Mouse (Mus musculus): Measurements from ENCODE around the gene Cd19.

Cd19 gene

DNA sequence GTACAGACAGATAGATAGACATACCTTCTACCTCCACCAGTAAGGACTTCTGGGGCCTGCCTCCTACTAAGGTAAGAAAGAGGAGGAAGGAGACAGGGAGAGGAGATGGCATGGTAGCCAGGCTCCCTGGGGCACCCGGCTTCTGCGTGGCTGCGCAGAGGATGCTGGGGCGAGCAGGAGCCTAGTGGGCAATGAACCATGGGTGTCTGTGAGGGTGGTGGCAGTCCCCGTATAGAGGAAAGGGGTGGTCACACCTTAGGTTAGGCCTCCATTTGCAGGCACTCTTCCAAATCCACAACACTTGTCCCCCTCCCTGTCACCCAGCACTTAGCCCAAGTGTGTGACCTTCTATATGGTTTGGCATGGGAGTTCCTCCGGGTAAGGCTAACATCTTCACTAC lies at the start of gene Cd19:
Gene Cd19 (minus strand): TSS at position 165 of the 400 bp plus-strand sequence.
- no peak for DNase-seq (ENCODE audit: low read depth)

- DNase-seq (ENCODE audit: low read depth) = peak; percentile 9
Observed at GRCm38 (mm10) chr7:126464121-126464520, 49.4 kb upstream of the Cd19 start.

DNA sequence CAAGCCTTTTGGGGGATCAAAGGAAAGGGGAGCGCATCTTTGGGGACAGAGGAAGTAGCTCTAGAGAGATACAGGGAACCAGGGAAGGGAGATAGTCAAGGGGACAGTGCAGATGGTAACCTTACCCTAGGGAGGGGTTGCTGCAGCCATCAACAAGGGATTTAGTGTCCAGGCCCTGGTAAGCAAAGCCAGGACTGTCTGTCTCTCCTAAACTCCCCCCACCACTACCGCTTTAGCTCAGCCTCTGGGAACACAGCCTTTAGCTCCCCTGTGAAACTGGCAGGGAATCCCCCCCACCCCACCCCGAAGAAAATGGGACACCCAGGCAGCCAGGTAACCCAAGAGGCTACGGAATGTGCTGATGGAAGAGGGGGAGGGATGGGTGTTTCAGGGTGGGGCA lies 48.9 kb upstream of the Cd19 start:
- no peak for DNase-seq (ENCODE audit: low read depth)

DNA sequence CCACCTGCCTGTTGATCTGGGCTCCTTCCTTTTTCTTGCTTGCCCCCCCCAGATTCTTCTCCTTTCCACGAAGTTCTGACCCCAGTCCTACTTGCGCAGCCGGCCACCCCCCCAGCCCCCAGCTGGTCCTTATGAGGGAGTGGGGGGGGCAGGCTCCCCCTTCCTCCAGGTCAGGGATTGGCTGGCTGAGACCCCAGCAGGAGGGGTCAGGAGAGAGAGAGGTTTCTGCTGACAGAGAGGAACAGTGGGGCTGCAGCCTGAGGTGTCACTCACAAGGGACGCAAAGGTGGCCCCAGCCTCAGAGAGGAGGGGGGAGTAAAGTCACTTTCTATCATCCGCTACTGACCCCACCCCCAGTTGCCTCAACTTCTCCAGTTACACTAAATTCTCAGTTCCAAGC lies 48.3 kb upstream of the Cd19 start, which contains the start of gene Atp2a1:
Gene Atp2a1 (minus strand): TSS at position 105 of the 400 bp plus-strand sequence.
- DNase-seq (ENCODE audit: low read depth) = no peak

DNA sequence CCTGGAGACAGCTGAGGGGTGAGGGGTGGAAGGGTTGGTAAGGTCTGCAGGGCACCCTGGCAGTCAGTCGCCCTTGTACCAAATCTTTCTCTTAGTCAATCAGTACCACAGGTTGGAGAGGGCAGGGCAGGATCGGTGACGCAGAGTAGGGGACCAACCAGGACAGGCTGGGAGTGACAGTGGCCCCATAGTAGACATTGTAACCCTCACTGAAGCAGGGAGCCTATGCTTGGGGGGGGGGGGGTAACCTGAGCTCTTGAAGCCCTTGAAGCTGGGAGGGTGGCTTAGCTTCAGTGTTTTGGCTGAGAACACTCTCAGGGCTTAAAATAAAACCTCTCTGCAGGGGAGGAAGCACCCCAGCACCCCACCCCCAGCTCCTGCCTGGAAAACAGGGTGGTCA lies 46.9 kb upstream of the Cd19 start:
- no peak for DNase-seq (ENCODE audit: low read depth)

DNA sequence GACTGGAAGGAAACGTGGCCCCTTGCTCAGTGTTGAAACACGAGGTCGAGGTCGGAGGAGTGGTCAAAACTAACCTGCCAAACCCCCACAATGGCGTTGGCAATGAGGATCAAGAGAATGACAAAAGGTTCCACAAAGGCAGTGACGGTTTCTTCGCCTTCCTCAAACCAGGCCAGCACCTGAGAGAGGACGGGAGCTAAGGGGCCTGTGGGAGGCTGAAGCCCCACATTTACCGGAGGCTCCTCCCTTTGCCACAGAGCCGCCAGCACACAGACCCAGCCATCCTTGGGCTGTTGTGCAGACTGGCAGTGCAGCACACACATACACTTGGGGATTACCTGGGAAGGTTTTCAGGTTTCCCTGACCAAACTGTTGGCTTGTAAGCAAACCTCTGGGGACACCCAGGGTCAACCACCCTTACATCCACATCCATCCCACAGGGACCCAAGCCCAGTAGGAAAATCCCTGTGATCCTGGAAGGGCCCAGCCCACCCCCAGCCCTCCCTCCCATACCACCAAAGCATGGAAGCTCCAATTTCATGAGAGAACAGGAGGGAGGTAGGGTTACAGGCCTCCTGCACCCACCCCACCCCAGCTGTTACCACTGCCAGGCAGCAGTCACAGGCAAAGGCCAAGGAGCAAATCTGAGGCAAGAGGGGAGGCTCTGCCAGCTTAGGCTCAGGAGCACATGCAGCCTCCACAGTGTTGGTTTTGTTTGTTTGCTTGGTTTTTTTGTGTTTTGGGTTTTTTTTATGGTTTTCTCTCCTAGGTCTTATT lies 46.1 kb upstream of the Cd19 start:
- no peak for DNase-seq (ENCODE audit: low read depth)

- no peak for DNase-seq (ENCODE audit: low read depth)
Observed at GRCm38 (mm10) chr7:126458844-126459618, 44.3 kb upstream of the Cd19 start.

DNA sequence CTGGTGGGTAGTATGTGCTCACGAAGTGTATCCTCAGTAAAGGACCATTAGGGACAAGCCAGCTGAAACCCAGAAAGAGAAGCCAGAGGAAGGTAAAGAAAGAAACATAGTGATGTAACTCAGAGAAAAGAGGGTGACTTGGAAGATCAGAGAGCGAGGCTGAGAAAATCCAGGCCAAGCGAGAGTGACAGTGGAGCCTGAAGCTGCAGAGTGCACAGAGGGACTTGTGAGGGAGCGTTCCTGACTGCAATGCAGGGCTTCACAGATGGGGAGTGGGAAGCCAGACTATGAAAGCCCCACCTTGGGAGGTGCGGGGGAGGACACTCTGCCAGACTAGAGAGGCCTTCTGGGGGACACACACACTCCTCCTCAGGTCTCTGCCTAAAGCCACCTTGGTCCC lies 43.5 kb upstream of the Cd19 start:
- no peak for DNase-seq (ENCODE audit: low read depth)

DNA sequence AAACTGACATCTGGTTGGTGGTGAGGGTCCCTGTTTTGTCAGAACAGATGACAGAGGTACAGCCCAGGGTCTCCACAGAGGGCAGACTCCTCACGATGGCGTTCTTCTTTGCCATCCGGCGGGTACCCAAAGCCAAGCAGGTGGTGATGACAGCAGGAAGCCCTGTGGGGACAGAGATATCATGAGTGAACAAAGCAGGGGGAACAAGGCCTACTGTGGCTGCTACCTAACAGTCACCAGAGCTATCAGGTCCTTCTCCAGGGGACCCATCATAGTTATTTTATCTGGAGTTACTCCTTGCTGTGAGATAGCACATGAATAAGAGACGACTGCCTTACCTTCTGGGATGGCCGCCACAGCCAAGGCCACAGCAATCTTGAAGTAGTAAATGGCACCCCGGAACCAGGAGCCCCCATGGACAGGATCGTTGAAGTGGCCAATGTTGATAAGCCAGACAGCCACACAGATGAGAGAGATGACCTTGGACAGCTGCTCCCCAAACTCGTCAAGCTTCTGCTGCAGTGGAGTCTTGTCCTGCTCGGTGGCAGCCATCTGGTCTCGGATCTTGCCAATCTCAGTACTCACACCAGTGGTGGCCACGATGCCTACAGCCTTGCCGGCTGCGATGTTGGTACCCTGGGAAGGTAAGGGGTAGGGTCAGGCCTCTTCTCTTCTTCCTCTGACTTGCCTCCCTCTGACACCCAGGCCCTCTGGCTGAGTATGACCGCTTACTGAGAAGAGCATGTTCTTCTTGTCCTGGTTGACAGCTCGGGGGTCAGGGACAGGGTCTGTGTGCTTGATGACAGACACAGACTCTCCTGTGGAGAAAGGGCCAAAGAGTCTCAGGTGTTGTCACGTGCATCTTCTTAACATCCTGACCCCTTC lies 41.9 kb upstream of the Cd19 start:
- DNase-seq (ENCODE audit: low read depth) = no peak

DNA sequence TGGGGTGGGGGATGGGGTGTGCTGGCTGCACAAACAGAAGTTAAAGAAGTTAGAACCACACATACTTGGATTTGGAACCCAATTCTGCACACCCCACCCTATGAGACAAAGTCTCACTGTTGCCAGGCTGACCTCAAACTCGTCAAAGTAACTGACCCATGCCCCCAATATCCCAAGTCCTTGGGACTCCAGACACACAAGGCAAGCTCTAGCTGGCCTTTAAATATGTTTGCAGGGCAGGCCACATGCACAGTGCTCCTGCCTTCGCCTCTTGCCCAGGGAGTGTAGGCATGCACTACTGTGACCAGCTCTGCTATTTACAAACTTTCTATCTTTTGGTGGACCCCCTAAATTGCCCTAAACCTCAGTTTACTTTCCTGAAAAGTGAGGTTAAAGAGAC lies 40.6 kb upstream of the Cd19 start:
- DNase-seq (ENCODE audit: low read depth) = no peak

DNA sequence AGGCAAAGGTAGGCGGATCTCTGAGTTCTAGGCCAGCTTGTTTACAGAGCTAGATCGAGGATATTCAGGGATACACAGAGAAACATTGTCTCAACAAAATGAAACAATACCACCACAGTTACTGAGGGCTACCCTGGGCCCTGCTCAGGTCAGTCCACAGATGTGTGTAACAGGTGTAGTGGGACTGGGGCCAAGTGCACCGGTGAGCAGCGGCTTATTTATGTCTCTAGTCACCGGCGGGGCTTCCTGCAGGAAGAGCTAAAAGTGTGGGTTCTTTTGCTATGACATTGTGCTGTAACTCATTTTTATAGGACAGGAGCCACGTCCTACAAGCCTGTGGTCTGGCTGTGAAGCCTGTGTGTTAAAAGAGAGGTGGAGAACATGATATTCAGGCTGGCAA lies 39.2 kb upstream of the Cd19 start:
- DNase-seq (ENCODE audit: low read depth) = no peak

- DNase-seq (ENCODE audit: low read depth) = no peak
Observed at GRCm38 (mm10) chr7:126452244-126452643, 37.6 kb upstream of the Cd19 start.

DNA sequence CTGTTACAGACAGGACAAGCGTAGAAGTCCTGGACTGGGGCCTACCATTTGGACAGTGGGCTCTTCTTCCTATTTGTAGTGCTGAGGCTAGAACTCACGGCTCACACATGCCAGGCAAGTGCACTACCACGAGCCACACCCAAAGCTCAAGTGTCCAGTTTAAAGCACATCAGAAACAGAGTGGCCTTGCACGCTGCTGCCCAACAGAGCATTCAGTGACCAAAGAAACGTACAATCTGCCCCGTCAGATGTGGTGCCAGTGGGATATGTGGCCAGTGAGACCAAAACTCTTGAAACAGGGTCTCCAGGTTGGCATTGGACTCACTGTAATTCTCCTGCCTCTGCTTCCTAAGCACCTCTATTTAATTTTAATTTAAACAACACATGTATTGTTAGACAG lies 36.0 kb upstream of the Cd19 start:
- no peak for DNase-seq (ENCODE audit: low read depth)

GRCm38 (mm10) chr7:126449991-126450390 lies 35.3 kb upstream of the Cd19 start:
- DNase-seq (ENCODE audit: low read depth) = no peak

DNA sequence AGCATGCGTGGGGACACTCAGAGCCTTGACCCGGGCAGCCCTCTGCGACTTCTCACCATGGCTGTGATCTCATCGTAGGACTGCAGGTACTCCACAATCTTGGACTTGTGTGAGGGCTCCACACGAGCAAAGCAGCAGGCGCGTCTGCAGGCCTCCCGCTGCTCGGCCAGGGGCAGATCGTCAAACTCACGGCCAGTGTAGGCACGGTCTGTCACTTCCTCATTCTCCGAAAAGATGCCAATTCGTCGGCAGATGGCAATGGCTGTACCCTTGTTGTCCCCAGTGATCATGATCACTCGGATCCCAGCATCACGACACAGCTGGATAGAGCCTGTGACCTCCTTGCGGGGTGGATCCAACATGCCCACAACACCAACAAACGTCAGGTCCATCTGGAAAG lies 33.8 kb upstream of the Cd19 start:
- no peak for DNase-seq (ENCODE audit: low read depth)

- no peak for DNase-seq (ENCODE audit: low read depth)
Observed at GRCm38 (mm10) chr7:126446217-126446616, 31.5 kb upstream of the Cd19 start.

DNA sequence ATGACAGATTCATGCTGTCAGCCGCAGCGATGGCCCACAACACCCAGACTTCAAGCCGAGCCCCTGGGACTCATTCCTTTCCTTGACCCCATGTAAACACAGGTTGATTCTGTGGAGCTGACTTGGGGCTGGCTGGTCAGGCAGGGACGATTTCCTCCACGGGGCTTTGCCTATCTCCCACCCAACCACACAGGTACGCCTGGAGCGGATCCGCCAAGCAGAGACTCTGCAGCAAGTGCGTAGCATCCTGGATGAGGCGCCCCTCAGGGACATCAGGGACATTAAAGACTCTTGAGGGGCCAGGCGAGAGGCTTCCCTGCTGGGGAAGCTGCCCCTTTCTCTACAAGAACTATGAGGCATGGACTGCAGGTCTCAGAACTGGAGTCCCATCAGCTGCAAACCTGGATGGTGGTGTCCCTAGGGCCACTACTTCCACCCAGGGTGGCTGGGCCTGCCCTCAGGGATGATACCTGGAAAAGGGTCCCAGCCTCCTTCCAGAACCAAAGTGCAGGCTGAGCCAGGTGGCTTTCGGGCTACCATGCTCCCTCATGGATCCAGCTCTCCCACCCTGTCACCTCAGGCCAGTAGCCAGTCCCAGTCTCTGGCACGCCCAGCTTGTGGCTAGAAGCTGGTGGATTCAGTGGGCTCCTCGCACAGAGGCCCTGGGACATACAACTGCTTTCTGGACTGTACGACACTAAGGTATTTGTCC lies 30.6 kb upstream of the Cd19 start:
- DNase-seq (ENCODE audit: low read depth) = no peak

DNA sequence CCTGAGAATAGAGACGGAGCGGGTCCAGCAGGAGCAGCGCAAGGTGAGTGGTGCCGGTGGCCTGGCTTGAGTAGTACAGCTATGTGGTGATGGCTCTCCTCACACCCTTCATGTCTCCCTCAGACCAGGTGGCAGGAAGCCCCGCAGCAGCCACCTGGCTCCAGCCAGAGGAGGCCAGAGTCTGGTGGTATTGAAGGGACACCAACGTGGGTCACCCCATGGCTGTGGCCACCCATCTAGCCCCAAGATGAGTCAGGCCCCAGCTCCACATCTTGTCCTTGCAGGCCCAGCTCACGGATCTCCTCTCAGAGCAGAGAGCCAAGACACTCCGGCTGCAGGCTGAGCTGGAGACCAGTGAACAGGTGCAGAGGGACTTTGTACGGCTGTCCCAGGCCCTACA lies 29.8 kb upstream of the Cd19 start:
- no peak for DNase-seq (ENCODE audit: low read depth)

DNA sequence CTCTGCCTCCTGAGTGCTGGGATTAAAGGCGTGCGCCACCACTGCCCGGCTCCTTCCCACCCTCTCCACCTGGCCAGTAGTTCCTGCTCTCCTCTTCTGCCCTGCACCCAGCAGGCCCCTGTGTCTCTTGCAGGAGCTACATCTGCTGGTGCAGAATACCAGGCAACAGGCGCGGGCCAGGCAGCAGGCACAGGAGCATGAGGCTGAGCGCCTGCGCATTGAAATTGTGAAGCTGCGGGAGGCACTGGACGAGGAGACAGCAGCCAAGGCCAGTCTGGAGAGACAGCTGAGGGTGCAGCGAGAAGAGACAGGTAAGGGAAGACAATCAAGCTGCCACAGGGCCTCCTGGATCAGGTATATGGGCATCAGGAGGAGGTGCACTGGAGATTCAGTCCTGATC lies 29.3 kb upstream of the Cd19 start:
- no peak for DNase-seq (ENCODE audit: low read depth)

DNA sequence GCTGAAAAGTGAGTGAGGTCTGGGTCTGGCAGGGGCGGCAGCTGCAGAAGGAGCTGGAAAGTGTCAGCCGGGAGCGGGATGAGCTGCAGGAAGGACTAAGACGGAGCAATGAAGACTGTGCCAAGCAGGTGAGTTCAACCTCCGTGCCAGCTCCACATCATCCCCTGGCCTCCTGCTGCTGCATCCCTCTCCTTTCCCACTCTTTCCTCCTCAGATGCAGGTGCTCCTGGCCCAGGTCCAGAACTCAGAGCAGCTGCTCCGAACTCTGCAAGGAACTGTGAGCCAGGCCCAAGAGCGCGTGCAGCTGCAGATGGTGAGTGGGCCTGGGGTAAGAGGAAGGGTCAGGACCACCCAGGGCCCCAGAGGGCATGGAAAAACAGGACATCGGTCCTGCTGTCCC lies 25.4 kb upstream of the Cd19 start:
- no peak for DNase-seq (ENCODE audit: low read depth)

DNA sequence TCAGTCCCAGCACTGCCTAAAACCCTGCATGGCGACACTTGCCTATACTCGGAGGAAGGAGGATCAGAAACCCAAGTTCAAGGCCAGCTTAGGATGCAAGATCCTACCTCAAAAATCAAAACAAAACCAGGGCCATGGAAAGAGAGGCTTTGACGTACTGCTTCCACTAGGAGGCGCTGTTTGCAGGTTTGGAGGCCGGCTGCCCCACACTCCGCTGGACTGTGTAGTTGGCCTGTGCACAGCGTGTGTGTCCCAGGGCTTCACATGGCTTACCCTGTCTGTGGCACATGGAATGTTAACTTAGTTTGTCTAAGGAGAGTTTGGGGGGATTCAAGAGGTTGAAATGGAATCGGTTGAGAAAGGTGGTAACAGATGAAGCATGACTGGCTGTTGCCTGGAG lies 22.2 kb upstream of the Cd19 start:
- DNase-seq (ENCODE audit: low read depth) = peak; percentile 77

DNA sequence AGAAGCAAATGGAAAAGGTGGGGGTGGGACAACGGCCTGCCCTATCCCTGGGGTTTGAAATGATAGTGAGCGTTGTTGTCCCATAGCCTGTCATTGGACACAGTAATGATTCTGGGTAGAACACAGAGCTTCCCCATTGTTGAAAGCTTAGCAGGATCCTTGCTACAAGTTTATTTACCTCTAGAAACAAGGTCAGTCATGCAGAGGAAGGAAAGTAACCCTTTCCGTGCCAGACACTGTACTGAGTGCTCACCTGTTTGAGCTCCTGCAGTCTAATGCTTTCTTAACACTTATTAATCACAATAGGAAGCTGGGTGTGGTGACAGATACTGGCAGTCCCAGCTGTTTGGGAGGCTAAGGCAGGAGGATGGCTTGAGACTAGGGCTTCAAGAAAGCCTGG lies 21.1 kb upstream of the Cd19 start:
- DNase-seq (ENCODE audit: low read depth) = no peak

Data from NIH3T3 (cell line).